ENCODE assay signal across 7 mouse cellular contexts in the genomic region with DNA sequence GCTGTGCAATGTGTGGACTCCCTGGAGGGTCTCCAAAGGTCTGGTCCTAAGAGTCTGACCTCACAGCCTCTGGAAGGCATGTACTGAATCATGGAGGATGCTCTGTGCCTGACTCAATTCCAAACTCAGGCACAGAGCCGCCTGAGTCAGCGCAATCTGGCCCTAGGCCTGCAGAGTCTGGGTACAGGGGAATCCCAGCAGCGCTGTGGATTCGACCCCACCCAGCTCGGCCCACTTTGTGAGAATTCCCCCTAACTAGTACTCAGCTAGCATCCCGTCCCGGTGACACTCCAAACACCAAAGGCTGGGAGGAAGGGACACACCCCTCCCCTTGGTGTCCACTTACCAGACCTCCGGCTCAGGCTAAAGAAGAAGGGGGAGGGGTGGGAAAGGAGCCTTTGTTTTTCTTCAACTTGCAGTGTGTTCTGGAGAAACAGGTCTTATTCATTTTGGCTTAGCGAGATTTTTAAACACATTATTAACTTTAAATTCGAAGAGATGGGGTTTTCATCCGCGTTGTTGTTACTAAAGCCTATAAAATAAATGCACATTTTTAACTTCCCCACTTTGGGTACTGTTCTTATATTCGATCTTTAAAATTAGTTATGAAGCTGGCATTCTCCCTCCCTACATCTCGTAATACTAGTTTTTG. TPM values are rescaled to one million over a fixed set of nuclear protein-coding genes. Genes with fewer than 3 reads are reported as not detected.
DNase-seq lines count a peak whose midpoint lies in the region; ATAC-seq and TF ChIP-seq lines count a peak whose summit lies in the region.

No protein-coding gene starts in this region.

- TF ChIP-seq EP300 in ES-Bruce4 (IDR thresholded peaks at IDR 0.05; ENCODE audit: insufficient read depth, low read depth, low read length), result peak; percentile 53; the same call in 1 of the 2 replicates
- no peak for TF ChIP-seq EP300 in stomach, postnatal 0 days (optimal IDR thresholded peaks at IDR 0.05)

- H3K4me1 ChIP-seq in ES-Bruce4 (ENCODE audit: control insufficient read depth, insufficient read depth, low read length), result no peaks in the 10 kb centered on the region
- peaks cover 4% of the 10 kb centered on the region; the same call in 1 of the 2 replicates for H3K4me1 ChIP-seq in intestine, embryonic 15.5 days (replicated peaks)
- H3K4me1 ChIP-seq in stomach, postnatal 0 days (replicated peaks; ENCODE audit: control insufficient read depth, insufficient read depth), result no peaks in the 10 kb centered on the region

- H3K36me3 ChIP-seq in ES-Bruce4 (ENCODE audit: control insufficient read depth, insufficient read depth, low read length, poor library complexity, severe bottlenecking), result no peaks in the 10 kb centered on the region
- no peaks in the 10 kb centered on the region for H3K36me3 ChIP-seq in intestine, embryonic 15.5 days
- no peaks in the 10 kb centered on the region for H3K36me3 ChIP-seq in stomach, postnatal 0 days (ENCODE audit: control insufficient read depth, insufficient read depth, low read length)

- no peak for ATAC-seq in intestine, embryonic 15.5 days
- peak; percentile 48 for ATAC-seq in stomach, postnatal 0 days (ENCODE audit: low FRiP score, low TSS enrichment)

- 17% methylated on average over 14 of the region's 14 CpGs for WGBS in intestine, embryonic 15.5 days
- 14% methylated on average over 14 of the region's 14 CpGs for WGBS in stomach, postnatal 0 days

- TF ChIP-seq POLR2A in ES-Bruce4 (IDR thresholded peaks at IDR 0.05; ENCODE audit: insufficient read depth, low read length), result no peak

- peak overlapping the region; percentile 28 for H3K4me2 ChIP-seq in intestine, embryonic 15.5 days (replicated peaks)
- peak overlapping the region; percentile 20 for H3K4me2 ChIP-seq in stomach, postnatal 0 days (replicated peaks; ENCODE audit: low read depth)

- no peak overlapping the region for H3K4me3 ChIP-seq in ES-Bruce4 (ENCODE audit: low read depth, low read length)
- H3K4me3 ChIP-seq in intestine, embryonic 15.5 days (replicated peaks), result no peak overlapping the region
- H3K4me3 ChIP-seq in stomach, postnatal 0 days (ENCODE audit: low read depth, low read length), result no peak overlapping the region

- no peak overlapping the region for H3K27ac ChIP-seq in ES-Bruce4 (ENCODE audit: insufficient read depth, low read length)
- no peak overlapping the region for H3K27ac ChIP-seq in intestine, embryonic 15.5 days
- H3K27ac ChIP-seq in stomach, postnatal 0 days (replicated peaks), result no peak overlapping the region

- H3K27me3 ChIP-seq in ES-Bruce4 (ENCODE audit: control insufficient read depth, insufficient read depth, low read length, poor library complexity, severe bottlenecking), result no peaks in the 10 kb centered on the region
- H3K27me3 ChIP-seq in intestine, embryonic 15.5 days (replicated peaks), result no peaks in the 10 kb centered on the region
- H3K27me3 ChIP-seq in stomach, postnatal 0 days (ENCODE audit: control insufficient read depth, insufficient read depth, low read length), result no peaks in the 10 kb centered on the region

- no peak for TF ChIP-seq CTCF in ES-Bruce4 (IDR thresholded peaks at IDR 0.05; ENCODE audit: low read depth, low read length)
- TF ChIP-seq CTCF in stomach, postnatal 0 days (IDR thresholded peaks at IDR 0.05; ENCODE audit: low read depth), result no peak

- peak; percentile 48 for DNase-seq in WW6 (ENCODE audit: low read depth, low spot score)
- DNase-seq in gastrocnemius, postnatal 25 days, result peak; percentile 72
- DNase-seq in stomach, postnatal 0 days (ENCODE audit: low spot score), result no peak
- no peak for DNase-seq in frontal cortex, postnatal 36 days (ENCODE audit: low spot score in 2 of 2)
- DNase-seq in thymus, postnatal 0 days (ENCODE audit: low spot score), result no peak

- no peak overlapping the region for H3K9ac ChIP-seq in ES-Bruce4 (ENCODE audit: low read depth, poor library complexity, severe bottlenecking)
- no peak overlapping the region for H3K9ac ChIP-seq in intestine, embryonic 15.5 days
- H3K9ac ChIP-seq in stomach, postnatal 0 days (ENCODE audit: low read length), result 0 out of 2 replicates have a peak overlapping the region, but pooled peaks have one; percentile 35

- no peaks in the 10 kb centered on the region for H3K9me3 ChIP-seq in ES-Bruce4 (replicated peaks; ENCODE audit: control insufficient read depth, insufficient read depth, low read length, poor library complexity, severe bottlenecking)
- H3K9me3 ChIP-seq in intestine, embryonic 15.5 days, result no peaks in the 10 kb centered on the region
- no peaks in the 10 kb centered on the region for H3K9me3 ChIP-seq in stomach, postnatal 0 days (ENCODE audit: control insufficient read depth, low read length)

RNA-seq across cellular contexts. Expression of a gene that starts 9.6 kb away (rescaled TPM):
- 159 and 161 TPM in 2 replicates for polyA plus RNA-seq in ES-Bruce4 (2011; ENCODE audit: insufficient read depth, insufficient read length, low read depth, missing spikeins)
- total RNA-seq in gastrocnemius, postnatal 25 days (2021), result 10 to 100 TPM; 29.6 to 39.0 TPM
- 43.8 and 46.2 TPM in 2 replicates for polyA plus RNA-seq in intestine, embryonic 15.5 days (2015; fragmentation: Nextera tagmentation; extraction: Ambion mirVana)
- polyA plus RNA-seq in stomach, postnatal 0 days (2015; fragmentation: Nextera tagmentation; extraction: Ambion mirVana), result 33.8 and 40.4 TPM in 2 replicates
- 54.3 and 84.8 TPM in 2 replicates for polyA plus RNA-seq in thymus, postnatal 0 days (2015; fragmentation: Nextera tagmentation; extraction: Ambion mirVana)

Comparison
In these comparisons a context has a peak if more than half of its experiments do, and no peak if none do; other contexts are left out.
1. DNase-seq: peak in WW6 (single experiment) and gastrocnemius, postnatal 25 days (single experiment); none in stomach, postnatal 0 days (single experiment), frontal cortex, postnatal 36 days (0 of 2) and thymus, postnatal 0 days (single experiment).